Mouse (Mus musculus): ENCODE results near the gene Rgs14. TPM values are rescaled to one million over a fixed set of nuclear protein-coding genes. Genes with fewer than 3 reads are reported as not detected.
A peak's percentile ranks its signal among the peaks of the same experiment; 100 is the strongest.

Gene Rgs14
- polyA plus RNA-seq (2012; rRNA removed), result 179 and 220 TPM in 2 replicates

- peak; percentile 86 for DNase-seq
- H3K4me3 ChIP-seq (ENCODE audit: control insufficient read depth, insufficient read depth, low read length), result peak within 1 kb of the TSS; percentile 73
- WGBS, result 2% methylated on average over 13 of the region's 13 CpGs
Observed at GRCm38 (mm10) chr13:55369531-55370114, at the start of gene Rgs14. TSS of gene Rgs14 (plus strand) at chr13:55369732.

GRCm38 (mm10) chr13:55319931-55320533 lies 49.5 kb upstream of the Rgs14 start, which contains the start of gene Prelid1:
TSS of gene Prelid1 (plus strand) at chr13:55320500.
- Histone ChIP-seq H3K4me1 (replicated peaks; ENCODE audit: control insufficient read depth, insufficient read depth, low read length) (peaks cover 20% of the 10 kb centered on the region), H3K27ac (ENCODE audit: control insufficient read depth, insufficient read depth, low read length) (no peak within 1 kb of the TSS), H3K4me3 (ENCODE audit: control insufficient read depth, insufficient read depth, low read length) (peak within 1 kb of the TSS; percentile 76), H3K36me3 (ENCODE audit: control insufficient read depth, insufficient read depth, low read length) (peaks cover 16% of the 10 kb centered on the region), H3K27me3 (ENCODE audit: control insufficient read depth, insufficient read depth, low read length) (no peaks in the 10 kb centered on the region)
- DNase-seq, result no peak
- no peak for TF ChIP-seq CTCF (IDR thresholded peaks at IDR 0.05; ENCODE audit: borderline replicate concordance, control insufficient read depth, extremely low read depth, insufficient read depth, low read length, poor library complexity)
- WGBS, result 96% methylated on average over 4 of the region's 4 CpGs

More at GRCm38 (mm10) chr13:55369531-55370114, at the start of gene Rgs14:
- Histone ChIP-seq H3K36me3 (ENCODE audit: control insufficient read depth, insufficient read depth, low read length) (no peaks in the 10 kb centered on the region), H3K4me1 (replicated peaks; ENCODE audit: control insufficient read depth, insufficient read depth, low read length) (peaks cover 43% of the 10 kb centered on the region), H3K27me3 (ENCODE audit: control insufficient read depth, insufficient read depth, low read length) (no peaks in the 10 kb centered on the region), H3K27ac (ENCODE audit: control insufficient read depth, insufficient read depth, low read length) (peak within 1 kb of the TSS; percentile 79)
- TF ChIP-seq POLR2A (IDR thresholded peaks at IDR 0.05; ENCODE audit: control insufficient read depth, extremely low read depth, insufficient read depth, low read length, poor library complexity) (peak; percentile 80), CTCF (IDR thresholded peaks at IDR 0.05; ENCODE audit: borderline replicate concordance, control insufficient read depth, extremely low read depth, insufficient read depth, low read length, poor library complexity) (no peak)

GRCm38 (mm10) chr13:55321434-55322129 lies 48.0 kb upstream of the Rgs14 start, which contains the start of gene Rab24:
TSS of gene Rab24 (minus strand) at chr13:55321946.
- Histone ChIP-seq H3K27me3 (ENCODE audit: control insufficient read depth, insufficient read depth, low read length) (no peaks in the 10 kb centered on the region), H3K4me3 (ENCODE audit: control insufficient read depth, insufficient read depth, low read length) (peak within 1 kb of the TSS; percentile 76), H3K36me3 (ENCODE audit: control insufficient read depth, insufficient read depth, low read length) (peaks cover 24% of the 10 kb centered on the region), H3K27ac (ENCODE audit: control insufficient read depth, insufficient read depth, low read length) (peak within 1 kb of the TSS; percentile 9; the same call in 1 of the 2 replicates), H3K4me1 (replicated peaks; ENCODE audit: control insufficient read depth, insufficient read depth, low read length) (peaks cover 20% of the 10 kb centered on the region)
- WGBS, result under 1% methylated on average over 72 of the region's 73 CpGs
- peak; percentile 89 for DNase-seq
- peak; percentile 79; the same call in 1 of the 2 replicates for TF ChIP-seq POLR2A (IDR thresholded peaks at IDR 0.05; ENCODE audit: control insufficient read depth, extremely low read depth, insufficient read depth, low read length, poor library complexity)
- TF ChIP-seq CTCF (IDR thresholded peaks at IDR 0.05; ENCODE audit: borderline replicate concordance, control insufficient read depth, extremely low read depth, insufficient read depth, low read length, poor library complexity), result 0 out of 2 replicates have a peak, but pooled peaks have one; percentile 32

GRCm38 (mm10) chr13:55322130-55322825 lies 47.3 kb upstream of the Rgs14 start:
- DNase-seq, result peak; percentile 38
- Histone ChIP-seq H3K4me1 (replicated peaks; ENCODE audit: control insufficient read depth, insufficient read depth, low read length) (peaks cover 25% of the 10 kb centered on the region), H3K27me3 (ENCODE audit: control insufficient read depth, insufficient read depth, low read length) (no peaks in the 10 kb centered on the region), H3K36me3 (ENCODE audit: control insufficient read depth, insufficient read depth, low read length) (peaks cover 24% of the 10 kb centered on the region), H3K4me3 (ENCODE audit: control insufficient read depth, insufficient read depth, low read length) (peak overlapping the region; percentile 76), H3K27ac (ENCODE audit: control insufficient read depth, insufficient read depth, low read length) (peak overlapping the region; percentile 9; the same call in 1 of the 2 replicates)
- WGBS, result under 1% methylated on average over 31 of the region's 31 CpGs
- TF ChIP-seq CTCF (IDR thresholded peaks at IDR 0.05; ENCODE audit: borderline replicate concordance, control insufficient read depth, extremely low read depth, insufficient read depth, low read length, poor library complexity) (no peak), POLR2A (IDR thresholded peaks at IDR 0.05; ENCODE audit: control insufficient read depth, extremely low read depth, insufficient read depth, low read length, poor library complexity) (no peak)

- WGBS, result 97% methylated on average over 11 of the region's 11 CpGs
- Histone ChIP-seq H3K4me1 (replicated peaks; ENCODE audit: control insufficient read depth, insufficient read depth, low read length) (peaks cover 45% of the 10 kb centered on the region), H3K4me3 (ENCODE audit: control insufficient read depth, insufficient read depth, low read length) (no peak overlapping the region), H3K36me3 (ENCODE audit: control insufficient read depth, insufficient read depth, low read length) (peaks cover 24% of the 10 kb centered on the region), H3K27ac (ENCODE audit: control insufficient read depth, insufficient read depth, low read length) (no peak overlapping the region), H3K27me3 (ENCODE audit: control insufficient read depth, insufficient read depth, low read length) (no peaks in the 10 kb centered on the region)
- no peak for TF ChIP-seq CTCF (IDR thresholded peaks at IDR 0.05; ENCODE audit: borderline replicate concordance, control insufficient read depth, extremely low read depth, insufficient read depth, low read length, poor library complexity)
- TF ChIP-seq POLR2A (IDR thresholded peaks at IDR 0.05; ENCODE audit: control insufficient read depth, extremely low read depth, insufficient read depth, low read length, poor library complexity), result no peak
- DNase-seq, result no peak
Observed at GRCm38 (mm10) chr13:55325596-55325995, 43.9 kb upstream of the Rgs14 start.

- WGBS, result 90% methylated on average over 4 of the region's 4 CpGs
- Histone ChIP-seq H3K27me3 (ENCODE audit: control insufficient read depth, insufficient read depth, low read length) (no peaks in the 10 kb centered on the region), H3K27ac (ENCODE audit: control insufficient read depth, insufficient read depth, low read length) (no peak overlapping the region), H3K4me1 (replicated peaks; ENCODE audit: control insufficient read depth, insufficient read depth, low read length) (peaks cover 40% of the 10 kb centered on the region), H3K4me3 (ENCODE audit: control insufficient read depth, insufficient read depth, low read length) (no peak overlapping the region), H3K36me3 (ENCODE audit: control insufficient read depth, insufficient read depth, low read length) (peaks cover 24% of the 10 kb centered on the region)
- no peak for DNase-seq
- no peak for TF ChIP-seq CTCF (IDR thresholded peaks at IDR 0.05; ENCODE audit: borderline replicate concordance, control insufficient read depth, extremely low read depth, insufficient read depth, low read length, poor library complexity)
- TF ChIP-seq POLR2A (IDR thresholded peaks at IDR 0.05; ENCODE audit: control insufficient read depth, extremely low read depth, insufficient read depth, low read length, poor library complexity), result no peak
Observed at GRCm38 (mm10) chr13:55327169-55327568, 42.4 kb upstream of the Rgs14 start.

All from thymus, adult 2 months (tissue).